Mouse (Mus musculus): ENCODE measurements around the gene Olfr898.

The Olfr898 gene

DNA sequence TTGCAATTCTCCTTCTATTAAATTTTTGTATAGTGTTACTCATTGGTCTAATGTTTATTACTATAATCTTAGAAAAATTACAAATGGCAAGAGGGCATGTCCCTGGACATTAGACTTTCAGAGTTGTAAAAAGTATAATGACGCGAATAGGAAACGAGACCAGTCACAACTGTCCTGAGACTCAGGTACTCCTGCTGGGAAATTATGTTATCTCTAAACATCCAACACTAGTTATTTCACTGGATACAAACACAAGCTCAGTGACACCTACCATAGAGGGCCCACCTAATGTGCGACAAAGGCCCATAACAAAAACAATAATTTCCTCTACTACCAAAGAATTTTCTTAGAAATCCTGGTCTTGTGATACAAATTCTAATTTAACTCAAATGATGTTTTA, at the start of gene Olfr898:
Gene Olfr898, plus strand, starts transcription at position 301 of the 400 bp plus-strand sequence.
- DNase-seq = no peak

DNA sequence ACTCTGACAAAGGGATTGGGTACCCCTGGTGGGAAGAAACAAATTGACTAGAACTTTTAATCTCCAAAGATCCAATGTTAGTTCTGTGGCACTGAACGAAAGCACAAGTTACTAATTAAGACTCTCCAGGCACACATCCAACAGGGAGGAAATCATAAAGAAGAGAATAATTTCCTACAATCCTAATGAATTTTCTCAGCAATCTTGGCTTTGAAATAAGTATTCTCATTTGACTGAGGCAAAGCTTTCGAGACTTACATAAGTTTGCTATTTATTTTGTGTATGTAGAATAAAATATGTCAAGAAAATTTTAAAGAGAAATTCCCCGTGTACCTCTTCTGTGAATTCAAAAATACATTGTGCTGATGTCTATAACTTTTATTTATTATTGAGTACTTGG, 19.5 kb upstream of the Olfr898 start, which contains the start of gene Olfr25:
Gene Olfr25, plus strand, starts transcription at position 301 of the 400 bp plus-strand sequence.
- DNase-seq = no peak

DNA sequence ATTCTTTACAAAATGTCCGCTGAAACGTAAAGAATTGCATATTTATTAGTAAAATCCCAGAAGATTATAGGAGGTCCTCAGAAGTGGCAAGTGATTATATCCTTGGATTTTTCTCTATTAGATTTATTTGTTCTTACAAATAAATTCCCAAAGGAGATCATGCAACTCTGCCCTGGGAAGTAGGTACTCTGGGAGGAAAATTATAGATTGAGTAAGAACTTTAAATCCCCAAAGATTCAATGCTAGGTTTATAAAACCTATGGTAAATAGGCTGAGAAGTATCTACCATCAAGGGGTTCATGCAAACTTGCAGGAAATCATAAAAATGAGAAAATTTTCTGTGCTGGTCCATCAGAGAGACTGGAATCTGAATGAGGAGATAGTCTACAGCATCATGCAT, 18.4 kb downstream of the Olfr898 start, which contains the start of gene Olfr250:
Gene Olfr250, plus strand, starts transcription at position 301 of the 400 bp plus-strand sequence.
- no peak for DNase-seq

DNA sequence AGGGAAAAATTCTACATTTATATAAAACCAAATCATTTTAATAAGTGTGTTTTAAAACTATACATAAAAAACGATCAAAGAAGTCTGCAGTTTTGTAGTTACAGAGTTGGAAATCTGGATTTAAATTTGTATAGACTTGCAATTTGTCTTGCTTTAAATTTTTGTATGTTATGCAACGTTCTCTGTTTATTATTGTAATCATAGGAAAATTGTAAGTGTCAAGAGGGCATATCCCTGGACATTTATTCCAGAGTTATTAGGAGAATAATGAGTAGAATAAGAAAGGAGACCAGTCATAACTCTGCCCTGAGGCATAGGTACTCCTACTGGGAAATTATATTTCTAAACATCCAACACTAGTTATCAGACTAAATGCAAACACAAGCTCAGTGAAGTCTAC, 28.6 kb downstream of the Olfr898 start, which contains the start of gene Olfr251:
Gene Olfr251, plus strand, starts transcription at position 301 of the 400 bp plus-strand sequence.
- no peak for DNase-seq

DNA sequence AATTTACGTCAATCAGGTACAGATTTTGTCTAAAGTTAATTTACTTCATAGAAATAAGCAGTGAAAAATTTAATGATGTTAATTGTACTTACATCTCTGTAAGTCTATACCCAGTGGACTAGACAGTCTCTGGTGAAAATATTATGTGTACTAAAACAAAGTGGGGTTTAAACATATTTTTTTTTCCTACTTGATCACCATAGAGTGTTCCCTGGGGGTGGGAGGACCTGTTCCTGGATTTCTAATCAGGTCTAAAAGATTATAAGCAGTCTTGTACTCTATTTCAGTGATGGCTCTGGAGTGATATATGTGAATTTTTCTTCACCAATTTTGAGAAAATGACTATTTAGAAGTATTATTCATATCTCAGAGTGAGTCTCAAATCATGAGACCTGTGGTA, 53.2 kb downstream of the Olfr898 start, which contains the start of gene Olfr147:
Gene Olfr147, plus strand, starts transcription at position 301 of the 400 bp plus-strand sequence.
- no peak for DNase-seq
